Mouse (Mus musculus): ENCODE measurements around the gene Ankrd35.
A peak's percentile ranks its signal among the peaks of the same experiment; 100 is the strongest.

- TF ChIP-seq MAX (IDR thresholded peaks at IDR 0.05) (peak; percentile 36), CTCF (IDR thresholded peaks at IDR 0.05; ENCODE audit: control insufficient read depth, insufficient read depth, insufficient read length) (peak; percentile 99), USF1 (IDR thresholded peaks at IDR 0.05; ENCODE audit: low read depth) (no peak), FOSL1 (IDR thresholded peaks at IDR 0.05; ENCODE audit: insufficient read depth, low read length, poor library complexity, severe bottlenecking) (no peak), CEBPB (IDR thresholded peaks at IDR 0.05; ENCODE audit: low read depth) (no peak), MYOG (IDR thresholded peaks at IDR 0.05; ENCODE audit: control insufficient read depth, extremely low read depth, insufficient read length) (no peak)
Observed at GRCm38 (mm10) chr3:96707903-96708683, 38.2 kb downstream of the Ankrd35 start, which contains the start of gene Nudt17.
